Mouse (Mus musculus): ENCODE results near the gene Gcfc2.

The Gcfc2 gene

DNA sequence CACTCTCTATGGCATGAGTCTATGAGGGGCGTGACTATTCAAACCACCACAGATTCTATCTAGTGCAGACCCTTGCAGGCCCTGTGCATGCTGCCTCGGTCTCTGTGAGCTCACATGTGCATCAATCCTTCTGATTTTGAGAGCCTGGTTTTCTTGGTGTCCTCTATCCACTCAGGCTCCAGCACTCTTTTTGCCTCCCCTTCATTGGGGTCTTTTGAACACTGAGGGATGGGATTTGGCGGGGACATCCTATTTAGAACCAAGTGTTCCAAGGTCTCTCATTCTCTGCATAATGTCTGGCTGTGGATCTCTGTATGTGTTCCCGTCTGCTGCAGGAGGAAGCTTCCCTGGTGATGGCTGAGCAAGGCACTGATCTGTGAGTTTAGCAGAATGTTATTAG, 55.8 kb downstream of the Gcfc2 start:
- DNase-seq: no peak

DNA sequence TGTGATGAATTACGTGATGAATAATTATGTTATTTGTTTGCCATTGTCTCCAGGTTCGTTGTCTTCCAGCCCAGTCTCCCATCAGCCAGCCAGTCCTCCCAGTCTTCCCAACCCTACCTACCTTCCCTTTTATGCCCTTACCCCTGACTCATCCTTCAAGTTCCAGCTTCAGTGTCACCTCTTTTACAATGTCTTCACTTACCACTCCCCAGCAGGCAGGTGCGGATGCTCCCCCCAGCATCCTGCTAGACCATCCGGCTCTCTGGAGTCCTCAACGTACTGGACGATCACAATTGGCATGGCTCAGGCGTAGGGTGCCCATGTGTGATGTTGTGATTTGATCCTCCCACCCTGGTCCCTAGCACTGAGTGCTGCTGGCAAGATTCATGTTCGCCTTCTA, 62.7 kb downstream of the Gcfc2 start:
- no peak for DNase-seq

DNA sequence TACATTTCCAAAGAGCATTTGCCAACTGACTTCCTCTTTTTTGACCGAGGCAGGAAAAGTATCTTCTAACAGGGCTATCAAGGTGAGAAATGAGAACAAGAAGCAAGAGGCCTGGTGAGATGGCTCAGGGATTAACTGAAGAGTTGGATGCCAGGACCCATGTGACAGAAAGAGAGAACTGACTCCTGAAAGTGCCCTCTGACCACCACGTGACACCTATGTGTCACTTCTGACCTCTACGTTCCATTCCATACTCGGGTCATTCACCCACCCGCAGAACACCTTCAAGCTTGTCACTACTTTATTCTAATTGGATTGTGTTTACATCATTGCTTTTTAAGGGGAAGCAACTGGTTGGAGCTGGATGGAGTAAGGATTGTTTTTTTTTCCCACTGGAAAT, 63.1 kb downstream of the Gcfc2 start:
- DNase-seq: no peak

DNA sequence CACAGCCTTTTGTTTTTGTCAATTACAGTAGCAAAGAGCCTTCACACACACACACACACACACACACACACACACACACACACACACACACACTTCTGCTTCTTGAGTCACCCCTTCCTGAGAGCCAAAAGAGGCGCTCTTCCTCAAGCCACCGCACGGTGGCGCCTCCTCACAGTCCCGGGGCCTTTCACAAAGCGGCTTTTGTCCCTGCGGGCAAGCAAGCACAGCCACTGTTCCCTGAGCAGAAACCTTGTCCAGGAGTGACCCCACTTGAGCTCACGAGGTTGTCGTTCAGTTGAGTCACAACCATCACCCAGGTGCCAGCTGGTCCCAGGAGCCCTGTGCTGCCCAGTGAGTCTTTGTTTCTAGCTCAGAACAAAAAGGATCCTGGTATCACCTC, 63.5 kb downstream of the Gcfc2 start:
- peak; percentile 85 for DNase-seq

DNA sequence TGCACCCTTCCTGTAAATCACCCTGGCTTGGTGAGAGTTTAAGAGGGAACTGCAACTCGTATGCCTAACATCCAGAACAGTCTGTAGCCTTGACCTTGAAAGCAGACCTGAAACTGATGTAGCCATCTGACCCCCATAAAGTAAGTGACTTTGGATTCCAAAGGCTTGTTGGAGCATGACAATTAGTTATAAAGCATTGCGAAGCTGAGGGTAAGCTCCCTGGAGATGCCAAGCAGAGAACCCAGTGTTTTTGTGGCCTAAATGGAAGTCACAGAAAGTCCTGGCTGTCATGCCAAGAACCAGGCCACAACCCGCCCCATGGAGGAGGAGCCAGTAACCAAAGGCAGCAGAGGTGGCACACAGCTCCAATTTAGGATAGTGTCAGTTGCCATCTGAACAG, 64.1 kb downstream of the Gcfc2 start:
- no peak for DNase-seq

DNA sequence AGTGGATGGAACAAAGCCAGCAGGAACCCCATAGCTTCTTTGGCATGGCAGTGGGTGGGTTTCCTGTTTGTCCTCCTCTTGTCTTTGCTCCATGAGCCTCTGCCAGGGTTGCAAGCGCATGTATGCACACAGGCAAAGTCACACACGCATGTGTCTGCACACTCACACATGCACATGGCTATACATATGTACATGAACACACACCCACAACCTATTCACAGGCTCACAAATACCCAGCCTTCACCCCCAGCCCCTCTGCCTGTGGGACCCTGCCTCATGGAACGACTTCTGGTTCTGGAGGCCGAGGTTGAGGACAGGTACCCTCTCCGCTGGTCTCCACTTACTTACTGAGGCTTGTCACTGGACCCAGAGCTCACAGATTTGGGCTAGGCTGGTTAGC, 64.9 kb downstream of the Gcfc2 start:
- no peak for DNase-seq

DNA sequence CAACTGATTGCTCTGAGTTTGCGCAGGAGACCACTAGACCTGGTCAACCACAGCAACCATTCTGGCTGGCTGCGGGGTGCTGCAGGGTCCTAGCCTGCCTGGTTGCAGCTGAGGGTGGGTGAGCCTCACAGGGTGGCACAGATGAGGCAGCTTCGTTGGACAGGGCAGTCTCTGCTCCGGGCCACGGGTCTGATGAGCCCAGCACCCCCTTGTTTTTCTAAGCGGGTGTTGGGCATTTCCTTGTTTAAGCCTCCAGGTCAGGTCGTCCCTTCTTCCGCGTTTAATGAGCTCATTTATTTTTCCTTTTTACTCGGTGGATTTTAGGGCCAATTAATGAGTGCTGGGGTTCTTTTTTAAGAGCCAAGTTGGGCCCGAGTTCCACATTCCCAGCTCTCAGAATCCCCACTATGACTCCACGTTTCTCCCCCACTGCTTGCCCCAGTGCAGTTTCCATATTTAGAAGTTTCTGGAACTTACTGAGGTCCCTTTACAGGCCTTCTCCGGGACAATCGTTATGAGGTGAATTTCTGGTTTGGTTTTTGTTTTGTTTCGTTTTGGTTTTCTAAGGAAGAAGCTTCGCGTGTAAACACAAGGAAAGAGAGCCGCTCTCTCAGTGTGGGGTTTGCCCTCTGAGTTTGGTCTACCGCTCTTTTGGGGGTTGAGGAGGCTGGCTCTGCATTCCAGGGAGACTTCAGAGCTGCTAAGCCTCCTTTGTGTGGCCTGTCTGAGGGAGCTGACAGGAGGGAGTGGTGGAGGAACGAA, 66.8 kb downstream of the Gcfc2 start:
- no peak for DNase-seq

Measured in right cerebral cortex, postnatal 4 days (tissue).